Mouse (Mus musculus) kidney, postnatal 36 days (tissue): Measurements from ENCODE around the gene Daam2.
A peak's percentile ranks its signal among the peaks of the same experiment; 100 is the strongest.
"Not testable (repeated sequence)": the region's sequence is repeated elsewhere in the genome, so short reads cannot be mapped to it uniquely, and the experiment has no call there.

Experiments
- DNase-seq, 2 experiments: peaks; one replicate each; pipeline ENCODE4 v3.0.0; 2021 to 2022; ENCODE audit warnings: mixed read lengths in 2 of 2

The Daam2 gene

GRCm38 (mm10) chr17:49475174-49475573, 89.0 kb downstream of the Daam2 start:
- no peak for DNase-seq

- DNase-seq, result no peak
Measured at GRCm38 (mm10) chr17:49474051-49474450, 90.1 kb downstream of the Daam2 start.

GRCm38 (mm10) chr17:49472626-49473025, 91.5 kb downstream of the Daam2 start:
- peak; percentile 41 to 62 for DNase-seq

GRCm38 (mm10) chr17:49468223-49468622, 95.9 kb downstream of the Daam2 start:
- DNase-seq, result peak; percentile 66 to 83

DNA sequence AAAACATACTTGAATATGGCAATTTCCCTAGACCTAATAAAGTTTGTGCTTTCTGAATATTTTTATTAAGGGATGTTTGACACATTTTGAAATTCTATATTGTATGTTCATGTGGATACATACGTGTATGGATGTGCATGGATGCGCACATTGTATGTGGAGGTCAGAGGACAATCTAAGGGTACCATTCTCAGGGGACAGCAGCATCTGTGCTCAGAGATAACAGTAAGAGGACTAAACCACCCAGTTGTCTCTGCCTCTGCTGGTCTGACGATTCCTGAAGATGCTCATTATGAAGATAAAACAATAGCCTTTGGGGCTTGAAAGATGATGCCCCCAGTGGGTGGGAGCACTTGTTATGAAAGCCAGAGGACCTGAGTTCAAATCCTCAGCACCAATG, 99.3 kb downstream of the Daam2 start:
- no peak for DNase-seq

DNA sequence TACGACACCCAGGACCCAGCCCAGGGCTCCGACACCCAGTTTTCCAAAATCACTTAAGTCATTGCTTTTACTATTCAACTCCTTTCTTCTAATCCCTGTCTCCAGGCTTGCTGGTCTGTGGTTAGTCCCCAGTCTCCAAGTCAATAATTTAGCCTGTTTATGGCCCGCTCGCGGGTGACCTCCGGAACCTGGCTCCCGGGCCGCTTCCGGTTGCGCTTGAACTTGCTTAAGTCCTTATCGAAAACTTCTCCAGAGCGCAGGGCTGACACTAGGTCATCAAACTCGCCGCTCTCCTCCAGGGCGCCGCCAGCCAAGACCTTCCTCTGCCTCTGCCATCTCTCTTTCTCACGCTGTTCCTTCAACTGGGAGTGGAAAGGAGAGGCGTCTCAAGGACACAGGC, 105.8 kb downstream of the Daam2 start:
- peak; percentile 45 to 64 for DNase-seq

DNA sequence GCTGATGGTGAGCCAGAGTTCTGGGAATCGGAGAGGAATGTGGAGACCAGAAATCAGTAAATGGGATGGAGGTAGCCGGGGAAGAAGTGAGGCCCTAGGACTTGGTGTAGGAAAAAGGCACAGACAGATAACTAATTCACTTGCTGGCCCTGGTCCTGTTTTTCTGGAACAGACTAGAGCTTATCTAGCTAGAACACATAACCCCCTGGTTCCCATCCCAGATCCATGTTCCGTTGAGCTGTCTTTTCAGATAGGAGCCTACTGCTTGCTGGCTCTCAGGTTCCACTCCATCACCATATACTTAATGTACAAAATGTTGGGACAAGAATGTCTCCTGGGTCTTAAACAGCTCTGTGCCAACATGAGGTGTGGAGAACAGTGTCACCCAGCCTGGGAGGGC, 106.3 kb downstream of the Daam2 start:
- no peak for DNase-seq

GRCm38 (mm10) chr17:49456334-49456733, 107.8 kb downstream of the Daam2 start:
- DNase-seq, result no peak

GRCm38 (mm10) chr17:49450922-49451321, 113.2 kb downstream of the Daam2 start:
- DNase-seq, result peak in 1 of 2 experiments; percentile 25

- no peak for DNase-seq
Measured at GRCm38 (mm10) chr17:49449230-49449608, 114.9 kb downstream of the Daam2 start.

DNA sequence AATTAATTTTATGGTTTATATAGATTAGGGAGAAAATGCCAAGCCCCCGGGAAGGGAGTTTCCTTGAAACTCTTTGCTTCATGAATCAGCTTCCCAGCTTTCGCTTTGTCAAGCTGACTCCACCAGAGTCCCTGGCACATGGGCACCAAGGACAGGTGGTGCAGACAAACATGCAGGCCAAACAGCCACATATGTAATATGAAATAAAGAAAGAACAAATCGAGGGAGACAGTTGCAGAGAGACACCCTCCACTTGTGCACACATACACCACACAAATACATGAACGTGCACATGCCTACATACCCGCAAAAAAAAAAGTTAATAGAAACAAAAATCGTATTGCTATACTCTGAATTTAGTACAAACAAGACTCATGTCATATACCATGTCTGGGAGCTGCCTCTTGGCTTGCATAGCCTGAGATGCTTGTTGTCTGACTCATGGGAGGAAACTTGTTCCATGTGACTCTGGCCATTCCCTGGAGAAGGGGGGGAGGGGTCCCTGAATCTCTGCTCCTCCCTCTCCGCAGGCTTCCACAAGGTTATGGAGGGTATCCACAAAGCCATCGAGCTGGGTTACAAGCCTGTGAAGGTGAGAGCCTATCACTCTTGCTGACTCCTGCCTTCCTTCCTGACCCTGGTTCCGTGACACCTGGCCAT, 115.4 kb downstream of the Daam2 start:
- peak in 1 of 2 experiments; percentile 28 for DNase-seq

GRCm38 (mm10) chr17:49442841-49443240, 121.3 kb downstream of the Daam2 start:
- DNase-seq, result not testable (repeated sequence)

DNA sequence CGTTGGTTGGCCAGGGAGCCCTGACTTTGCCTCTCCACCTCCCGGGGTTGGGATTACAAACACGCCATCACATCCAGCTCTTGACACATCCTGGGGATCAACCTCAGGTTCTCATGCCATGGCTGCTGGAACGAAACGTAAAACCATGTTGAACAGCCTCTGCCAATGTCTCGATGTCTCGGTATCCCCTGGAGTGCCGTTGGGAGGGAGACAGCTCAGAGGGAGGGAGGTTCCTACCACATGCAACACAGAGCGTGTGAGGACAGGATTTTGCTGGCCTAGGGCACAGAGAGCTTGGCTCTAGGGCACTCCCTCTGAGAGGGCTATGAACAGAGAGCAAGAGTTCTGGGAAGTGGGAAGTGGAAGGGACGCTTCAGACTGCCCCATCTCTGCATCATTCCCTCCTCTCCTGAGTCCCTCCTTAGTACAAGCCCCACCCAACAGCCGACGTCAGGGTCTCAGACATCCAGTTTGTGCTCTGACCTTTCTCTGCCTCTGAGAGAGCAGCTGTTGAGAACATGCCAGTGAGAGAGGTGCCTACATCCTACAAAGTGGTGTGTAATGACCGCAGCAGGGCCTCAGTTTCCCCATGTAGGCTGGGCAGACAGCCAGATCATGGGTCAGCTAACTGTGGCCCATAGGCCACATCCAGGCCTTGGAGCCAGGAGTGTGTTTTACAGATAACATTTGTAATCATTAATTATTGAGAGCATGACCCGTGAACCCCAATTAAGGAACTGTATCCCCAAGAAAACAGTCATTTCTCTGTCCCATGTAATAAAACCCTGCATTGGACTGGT, 123.6 kb downstream of the Daam2 start:
- no peak for DNase-seq

DNA sequence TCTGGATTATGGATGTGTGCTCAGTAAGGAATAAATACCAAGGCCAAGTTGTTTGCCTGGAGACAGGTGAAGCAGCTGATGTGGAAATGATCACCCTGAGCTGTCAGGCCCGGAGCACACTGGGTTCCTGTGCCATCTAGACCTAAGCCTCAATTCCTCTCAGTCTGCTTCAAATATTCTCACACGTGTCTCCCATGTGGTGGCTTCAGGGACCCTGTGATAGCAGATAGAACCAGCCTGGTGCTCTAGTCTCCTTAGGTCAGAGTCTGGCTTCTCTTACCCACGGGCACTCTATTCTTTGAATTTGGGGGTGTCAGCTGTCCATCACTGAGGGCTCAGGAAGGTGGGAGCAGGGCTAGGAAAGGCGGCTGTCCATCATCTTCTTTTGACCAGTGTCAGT, 124.4 kb downstream of the Daam2 start:
- DNase-seq, result no peak

DNA sequence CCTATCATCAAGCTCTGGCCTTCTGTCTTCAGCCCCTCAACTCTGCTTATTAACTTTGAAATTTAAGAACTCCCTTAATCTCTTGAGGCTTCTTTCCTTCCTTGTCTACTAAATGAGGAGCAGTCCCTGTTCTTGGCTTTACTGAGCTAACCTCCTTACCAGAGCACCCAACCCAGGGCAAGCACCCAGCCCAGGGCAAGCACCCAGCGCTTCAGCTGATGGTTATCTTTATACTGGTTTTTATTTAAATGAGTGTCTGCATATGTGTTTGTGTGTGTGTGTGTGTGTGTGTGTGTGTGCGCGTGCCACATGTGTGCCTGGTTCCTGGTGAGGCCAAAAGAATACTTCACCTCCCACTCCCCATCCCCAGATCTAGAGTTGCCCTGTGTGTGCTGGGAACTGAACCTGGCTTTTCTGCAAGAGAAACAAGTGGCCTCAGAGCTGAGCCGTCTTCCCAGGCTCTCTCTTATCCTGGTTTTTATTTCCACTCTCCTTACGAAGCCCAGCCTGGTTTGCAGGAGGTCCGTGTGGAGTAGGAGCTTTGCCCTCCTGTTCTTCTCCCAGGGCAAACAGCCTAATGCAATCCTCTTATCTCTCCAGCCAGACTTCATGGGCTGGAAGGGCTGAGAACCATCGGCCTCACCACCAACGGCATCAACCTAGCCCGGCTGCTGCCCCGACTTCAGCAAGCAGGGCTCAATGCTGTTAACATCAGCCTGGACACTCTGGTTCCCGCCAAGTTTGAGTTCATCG, 125.1 kb downstream of the Daam2 start:
- no peak for DNase-seq

DNA sequence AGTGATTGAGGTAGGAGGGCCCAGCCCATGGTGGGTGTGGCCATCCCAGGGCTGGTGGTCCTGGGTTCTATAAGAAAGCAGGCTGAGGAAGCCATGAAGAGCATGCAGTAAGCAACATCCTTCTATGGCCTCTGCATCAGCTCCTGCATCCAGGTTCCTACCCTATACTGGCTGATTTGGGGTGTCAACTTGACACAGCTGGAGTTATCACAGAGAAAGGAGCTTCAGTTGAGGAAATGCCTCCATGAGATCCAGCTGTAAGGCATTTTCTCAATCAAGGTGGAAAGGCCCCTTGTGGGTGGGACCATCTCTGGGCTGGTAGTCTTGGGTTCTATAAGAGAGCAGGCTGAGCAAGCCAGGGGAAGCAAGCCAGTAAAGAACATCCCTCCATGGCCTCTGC, 126.8 kb downstream of the Daam2 start:
- not testable (repeated sequence) for DNase-seq

- DNase-seq, result no peak
Measured at GRCm38 (mm10) chr17:49436631-49437030, 127.5 kb downstream of the Daam2 start.

DNA sequence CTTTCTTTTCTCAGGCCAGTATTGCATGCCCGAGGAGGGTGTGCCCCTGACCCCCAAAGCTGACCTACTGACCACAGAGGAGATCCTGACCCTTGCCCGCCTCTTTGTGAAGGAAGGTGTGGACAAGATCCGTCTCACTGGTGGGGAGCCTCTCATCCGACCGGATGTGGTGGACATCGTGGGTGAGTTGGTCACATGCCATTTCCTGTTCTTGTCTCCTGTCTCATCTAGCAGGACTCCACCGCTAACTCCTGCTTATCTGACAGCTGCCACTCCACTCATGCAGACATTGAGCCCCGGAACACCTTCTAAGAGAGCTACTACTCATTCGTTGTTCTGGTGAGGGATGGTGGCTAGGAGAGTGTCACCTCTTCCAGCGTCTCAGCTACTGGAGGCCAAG, 129.1 kb downstream of the Daam2 start:
- no peak for DNase-seq

- no peak for DNase-seq
Measured at GRCm38 (mm10) chr17:49434236-49434635, 129.9 kb downstream of the Daam2 start.

- no peak for DNase-seq
Measured at GRCm38 (mm10) chr17:49433071-49433470, 131.1 kb downstream of the Daam2 start.

GRCm38 (mm10) chr17:49432071-49432711, 132.0 kb downstream of the Daam2 start:
- DNase-seq, result peak; percentile 82 to 90

- DNase-seq, result no peak
Measured at GRCm38 (mm10) chr17:49431176-49431575, 133.0 kb downstream of the Daam2 start.

- peak; percentile 27 to 40 for DNase-seq
Measured at GRCm38 (mm10) chr17:49430136-49430535, 134.0 kb downstream of the Daam2 start.
